Mouse (Mus musculus) lung, postnatal 0 days (tissue): ENCODE results near the gene Vill.

Experiments
- CTCF ChIP-seq: IDR thresholded peaks from 2 replicates; pipeline ENCODE4 v1.5.1; 2016; ENCODE audit warnings: antibody characterized with exemption, mild to moderate bottlenecking
- EP300 ChIP-seq: IDR thresholded peaks from 2 replicates; pipeline ENCODE4 v1.6.1; 2016; ENCODE audit warnings: antibody characterized with exemption, mild to moderate bottlenecking, control low read depth

DNA sequence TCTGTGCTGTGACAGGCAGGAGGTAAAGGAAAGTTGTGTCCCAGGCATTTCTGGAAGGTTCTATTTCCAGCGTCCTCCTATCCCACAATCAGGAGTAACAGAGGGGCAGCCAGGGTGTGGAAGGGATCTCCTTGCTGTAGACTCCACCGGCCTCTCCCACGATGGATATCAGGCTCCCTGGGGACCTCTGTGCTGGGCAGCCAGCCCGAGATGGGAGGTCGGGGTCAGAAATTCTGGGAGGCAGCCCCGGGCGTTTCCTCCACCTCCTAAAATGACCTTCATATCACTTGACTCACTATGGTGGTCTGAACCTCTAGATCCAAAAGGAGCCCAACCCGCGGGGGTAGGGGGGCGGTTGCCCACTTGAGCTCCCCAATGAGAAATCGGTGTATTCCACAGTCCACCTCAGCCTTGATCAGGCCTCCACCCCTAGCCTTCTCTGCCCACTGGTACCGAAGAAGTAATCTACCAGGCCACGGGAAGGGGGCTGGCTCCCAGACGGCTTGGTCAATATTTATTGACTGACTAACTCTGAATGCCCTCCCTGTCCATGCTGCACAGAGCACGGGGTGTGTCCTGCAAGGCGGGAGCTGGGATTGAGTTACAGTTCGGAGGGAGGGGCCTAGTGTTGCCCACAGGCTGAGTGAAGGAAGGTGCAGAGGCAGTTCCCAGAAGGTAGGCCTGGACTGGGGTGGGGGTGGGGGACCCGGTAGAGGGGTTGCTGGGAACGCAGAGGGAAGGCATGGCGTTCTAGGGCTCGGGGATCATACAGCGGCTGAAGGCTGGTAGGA lies at the start of gene Vill:
- TF ChIP-seq CTCF (no peak), EP300 (no peak)
